Mouse (Mus musculus): Measurements from ENCODE around the gene Dctpp1. TPM values are rescaled to one million over a fixed set of nuclear protein-coding genes. Genes with fewer than 3 reads are reported as not detected.

The Dctpp1 gene
- 134 and 136 TPM in 2 replicates for polyA plus RNA-seq (2015; fragmentation: Nextera tagmentation; extraction: Ambion mirVana)

GRCm38 (mm10) chr7:127260309-127261111 is at the start of gene Dctpp1:
Gene Dctpp1 (minus strand): TSS chr7:127260709.
- peaks cover 73% of the 10 kb centered on the region for H3K4me1 ChIP-seq (replicated peaks)
- peak within 1 kb of the TSS; percentile 67 for H3K27ac ChIP-seq
- no peaks in the 10 kb centered on the region for H3K27me3 ChIP-seq
- ATAC-seq (ENCODE audit: low read depth) (peak; percentile 94), DNase-seq (peak; percentile 97)
- peak within 1 kb of the TSS; percentile 94 for H3K4me2 ChIP-seq
- no peaks in the 10 kb centered on the region for H3K9me3 ChIP-seq (replicated peaks)
- H3K9ac ChIP-seq, result peak within 1 kb of the TSS; percentile 84
- peaks cover 16% of the 10 kb centered on the region for H3K36me3 ChIP-seq
- under 1% methylated on average over 50 of the region's 50 CpGs for WGBS (ENCODE audit: insufficient replicate concordance)
- H3K4me3 ChIP-seq (replicated peaks), result peak within 1 kb of the TSS; percentile 80

- no peak for DNase-seq
Measured at GRCm38 (mm10) chr7:127309951-127310350, 49.4 kb upstream of the Dctpp1 start.

GRCm38 (mm10) chr7:127308887-127309286 is 48.4 kb upstream of the Dctpp1 start:
- Histone ChIP-seq H3K4me2 (no peak overlapping the region), H3K36me3 (no peaks in the 10 kb centered on the region), H3K4me1 (replicated peaks) (no peaks in the 10 kb centered on the region), H3K4me3 (replicated peaks) (no peak overlapping the region), H3K9ac (no peak overlapping the region), H3K9me3 (replicated peaks) (no peaks in the 10 kb centered on the region), H3K27me3 (no peaks in the 10 kb centered on the region), H3K27ac (no peak overlapping the region)
- no peak for ATAC-seq (ENCODE audit: low read depth)
- 68% methylated on average over 4 of the region's 4 CpGs for WGBS (ENCODE audit: insufficient replicate concordance)
- DNase-seq, result peak; percentile 34

More at GRCm38 (mm10) chr7:127309951-127310350, 49.4 kb upstream of the Dctpp1 start:
- H3K4me1 ChIP-seq (replicated peaks), result no peaks in the 10 kb centered on the region
- H3K36me3 ChIP-seq, result no peaks in the 10 kb centered on the region
- 77% methylated on average over 12 of the region's 12 CpGs for WGBS (ENCODE audit: insufficient replicate concordance)
- H3K9me3 ChIP-seq (replicated peaks), result no peaks in the 10 kb centered on the region
- no peak overlapping the region for H3K4me3 ChIP-seq (replicated peaks)
- H3K9ac ChIP-seq, result no peak overlapping the region; the same call in 1 of the 2 replicates
- no peak overlapping the region for H3K27ac ChIP-seq
- no peak overlapping the region for H3K4me2 ChIP-seq
- no peaks in the 10 kb centered on the region for H3K27me3 ChIP-seq
- no peak for ATAC-seq (ENCODE audit: low read depth)

- 71% methylated on average over 2 of the region's 2 CpGs for WGBS (ENCODE audit: insufficient replicate concordance)
- DNase-seq (no peak), ATAC-seq (ENCODE audit: low read depth) (peak; percentile 48; the same call in 1 of the 2 replicates)
- Histone ChIP-seq H3K36me3 (no peaks in the 10 kb centered on the region), H3K27ac (no peak overlapping the region), H3K9me3 (replicated peaks) (no peaks in the 10 kb centered on the region), H3K9ac (no peak overlapping the region), H3K4me1 (replicated peaks) (no peaks in the 10 kb centered on the region), H3K4me3 (replicated peaks) (no peak overlapping the region), H3K27me3 (no peaks in the 10 kb centered on the region), H3K4me2 (no peak overlapping the region)
Measured at GRCm38 (mm10) chr7:127308431-127308830, 47.9 kb upstream of the Dctpp1 start.

GRCm38 (mm10) chr7:127297586-127298193 is 37.2 kb upstream of the Dctpp1 start:
- H3K4me3 ChIP-seq (replicated peaks), result 0 out of 2 replicates have a peak overlapping the region, but pooled peaks have one; percentile 4
- no peaks in the 10 kb centered on the region for H3K27me3 ChIP-seq
- ATAC-seq (ENCODE audit: low read depth), result no peak
- H3K36me3 ChIP-seq, result no peaks in the 10 kb centered on the region
- H3K9ac ChIP-seq, result no peak overlapping the region
- DNase-seq, result no peak
- peaks cover 13% of the 10 kb centered on the region for H3K4me1 ChIP-seq (replicated peaks)
- no peak overlapping the region for H3K27ac ChIP-seq
- WGBS (ENCODE audit: insufficient replicate concordance), result 66% methylated on average over 5 of the region's 5 CpGs
- H3K9me3 ChIP-seq (replicated peaks), result no peaks in the 10 kb centered on the region
- 0 out of 2 replicates have a peak overlapping the region, but pooled peaks have one; percentile 1 for H3K4me2 ChIP-seq

- H3K9ac ChIP-seq, result 0 out of 2 replicates have a peak overlapping the region, but pooled peaks have one; percentile 33
- peaks cover 13% of the 10 kb centered on the region for H3K4me1 ChIP-seq (replicated peaks)
- no peaks in the 10 kb centered on the region for H3K9me3 ChIP-seq (replicated peaks)
- no peaks in the 10 kb centered on the region for H3K36me3 ChIP-seq
- H3K27ac ChIP-seq, result peak overlapping the region; percentile 19; the same call in 1 of the 2 replicates
- WGBS (ENCODE audit: insufficient replicate concordance), result 53% methylated on average over 5 of the region's 5 CpGs
- no peak for DNase-seq
- no peaks in the 10 kb centered on the region for H3K27me3 ChIP-seq
- H3K4me3 ChIP-seq (replicated peaks), result peak overlapping the region; percentile 25
- ATAC-seq (ENCODE audit: low read depth), result 0 out of 2 replicates have a peak, but pooled peaks have one; percentile 39
- peak overlapping the region; percentile 42 for H3K4me2 ChIP-seq
Measured at GRCm38 (mm10) chr7:127296786-127297555, 36.5 kb upstream of the Dctpp1 start.

- ATAC-seq (ENCODE audit: low read depth) (no peak), DNase-seq (no peak)
- H3K27me3 ChIP-seq, result no peaks in the 10 kb centered on the region
- H3K4me2 ChIP-seq, result peak within 1 kb of the TSS; percentile 42
- no peaks in the 10 kb centered on the region for H3K9me3 ChIP-seq (replicated peaks)
- H3K27ac ChIP-seq, result peak within 1 kb of the TSS; percentile 19; the same call in 1 of the 2 replicates
- H3K4me3 ChIP-seq (replicated peaks), result peak within 1 kb of the TSS; percentile 25
- H3K4me1 ChIP-seq (replicated peaks), result peaks cover 13% of the 10 kb centered on the region
- H3K36me3 ChIP-seq, result no peaks in the 10 kb centered on the region
- 0 out of 2 replicates have a peak within 1 kb of the TSS, but pooled peaks have one; percentile 33 for H3K9ac ChIP-seq
- WGBS (ENCODE audit: insufficient replicate concordance), result 29% methylated on average over 11 of the region's 11 CpGs
Measured at GRCm38 (mm10) chr7:127296098-127296497, 35.6 kb upstream of the Dctpp1 start, which contains the start of gene Itgal. Gene Itgal (plus strand): TSS chr7:127296260.

- 24% methylated on average over 8 of the region's 8 CpGs for WGBS (ENCODE audit: insufficient replicate concordance)
- Histone ChIP-seq H3K4me3 (replicated peaks) (no peak overlapping the region), H3K27ac (no peak overlapping the region), H3K9me3 (replicated peaks) (no peaks in the 10 kb centered on the region), H3K9ac (no peak overlapping the region), H3K36me3 (no peaks in the 10 kb centered on the region), H3K4me1 (replicated peaks) (peaks cover 12% of the 10 kb centered on the region), H3K4me2 (no peak overlapping the region), H3K27me3 (no peaks in the 10 kb centered on the region)
- ATAC-seq (ENCODE audit: low read depth) (no peak), DNase-seq (no peak)
Measured at GRCm38 (mm10) chr7:127290142-127290541, 29.6 kb upstream of the Dctpp1 start.

GRCm38 (mm10) chr7:127289306-127289705 is 28.8 kb upstream of the Dctpp1 start:
- Histone ChIP-seq H3K36me3 (no peaks in the 10 kb centered on the region), H3K4me1 (replicated peaks) (peaks cover 17% of the 10 kb centered on the region), H3K9ac (no peak overlapping the region), H3K4me3 (replicated peaks) (no peak overlapping the region), H3K27me3 (no peaks in the 10 kb centered on the region), H3K27ac (no peak overlapping the region), H3K9me3 (replicated peaks) (no peaks in the 10 kb centered on the region), H3K4me2 (no peak overlapping the region)
- 27% methylated on average over 2 of the region's 2 CpGs for WGBS (ENCODE audit: insufficient replicate concordance)
- ATAC-seq (ENCODE audit: low read depth), result no peak
- no peak for DNase-seq

GRCm38 (mm10) chr7:127287940-127288339 is 27.4 kb upstream of the Dctpp1 start:
- Histone ChIP-seq H3K27ac (no peak overlapping the region), H3K9me3 (replicated peaks) (no peaks in the 10 kb centered on the region), H3K9ac (no peak overlapping the region), H3K4me2 (no peak overlapping the region), H3K27me3 (no peaks in the 10 kb centered on the region), H3K4me3 (replicated peaks) (no peak overlapping the region), H3K4me1 (replicated peaks) (peaks cover 19% of the 10 kb centered on the region), H3K36me3 (no peaks in the 10 kb centered on the region)
- ATAC-seq (ENCODE audit: low read depth), result no peak
- DNase-seq, result no peak
- WGBS (ENCODE audit: insufficient replicate concordance), result 50% methylated on average over 1 of the region's 1 CpGs

- Histone ChIP-seq H3K9ac (no peak overlapping the region), H3K4me2 (no peak overlapping the region), H3K27ac (peak overlapping the region; percentile 61; the same call in 1 of the 2 replicates), H3K27me3 (no peaks in the 10 kb centered on the region), H3K4me3 (replicated peaks) (no peak overlapping the region), H3K36me3 (no peaks in the 10 kb centered on the region), H3K4me1 (replicated peaks) (peaks cover 32% of the 10 kb centered on the region), H3K9me3 (replicated peaks) (no peaks in the 10 kb centered on the region)
- WGBS (ENCODE audit: insufficient replicate concordance), result 10% methylated on average over 9 of the region's 10 CpGs
- ATAC-seq (ENCODE audit: low read depth) (peak; percentile 86), DNase-seq (peak; percentile 44)
Measured at GRCm38 (mm10) chr7:127285154-127285553, 24.6 kb upstream of the Dctpp1 start.

All from liver, embryonic 13.5 days (tissue).